Mouse (Mus musculus) right cerebral cortex, postnatal 4 days (tissue): ENCODE measurements around the gene Tmem158.

Experiments
- DNase-seq: peaks from one replicate; pipeline ENCODE4 v3.0.0-alpha.2; 2022

Gene Tmem158

GRCm38 (mm10) chr9:123260611-123261021 lies at the start of gene Tmem158:
Gene Tmem158 (minus strand): TSS chr9:123260764.
- peak; percentile 82 for DNase-seq

GRCm38 (mm10) chr9:123309685-123310365 lies 49.3 kb upstream of the Tmem158 start:
- no peak for DNase-seq

- DNase-seq: no peak
Observed at GRCm38 (mm10) chr9:123309073-123309472, 48.5 kb upstream of the Tmem158 start.

GRCm38 (mm10) chr9:123304917-123305316 lies 44.4 kb upstream of the Tmem158 start:
- no peak for DNase-seq

GRCm38 (mm10) chr9:123303952-123304351 lies 43.4 kb upstream of the Tmem158 start:
- DNase-seq: no peak

GRCm38 (mm10) chr9:123302759-123303313 lies 42.3 kb upstream of the Tmem158 start:
- no peak for DNase-seq

GRCm38 (mm10) chr9:123297862-123298261 lies 37.3 kb upstream of the Tmem158 start:
- DNase-seq: no peak

GRCm38 (mm10) chr9:123296229-123296628 lies 35.7 kb upstream of the Tmem158 start:
- no peak for DNase-seq

- DNase-seq: no peak
Observed at GRCm38 (mm10) chr9:123294581-123294980, 34.0 kb upstream of the Tmem158 start.

- no peak for DNase-seq
Observed at GRCm38 (mm10) chr9:123288378-123288777, 27.8 kb upstream of the Tmem158 start.

- DNase-seq: no peak
Observed at GRCm38 (mm10) chr9:123285623-123286022, 25.1 kb upstream of the Tmem158 start.

- no peak for DNase-seq
Observed at GRCm38 (mm10) chr9:123280775-123281174, 20.2 kb upstream of the Tmem158 start.

GRCm38 (mm10) chr9:123278003-123278402 lies 17.4 kb upstream of the Tmem158 start:
- no peak for DNase-seq

- no peak for DNase-seq
Observed at GRCm38 (mm10) chr9:123275373-123275772, 14.8 kb upstream of the Tmem158 start.

- no peak for DNase-seq
Observed at GRCm38 (mm10) chr9:123274674-123275073, 14.1 kb upstream of the Tmem158 start.

GRCm38 (mm10) chr9:123273876-123274275 lies 13.3 kb upstream of the Tmem158 start:
- no peak for DNase-seq

- no peak for DNase-seq
Observed at GRCm38 (mm10) chr9:123271552-123271951, 11.0 kb upstream of the Tmem158 start.

- DNase-seq: no peak
Observed at GRCm38 (mm10) chr9:123269906-123270558, 9.5 kb upstream of the Tmem158 start.

- peak; percentile 62 for DNase-seq
Observed at GRCm38 (mm10) chr9:123259896-123260610, 511 bp downstream of the Tmem158 start.

GRCm38 (mm10) chr9:123259461-123259895 lies 1.1 kb downstream of the Tmem158 start:
- peak; percentile 75 for DNase-seq

GRCm38 (mm10) chr9:123258796-123259195 lies 1.8 kb downstream of the Tmem158 start:
- no peak for DNase-seq

GRCm38 (mm10) chr9:123255736-123256135 lies 4.8 kb downstream of the Tmem158 start:
- no peak for DNase-seq

- DNase-seq: no peak
Observed at GRCm38 (mm10) chr9:123247992-123248391, 12.6 kb downstream of the Tmem158 start.
